Mouse (Mus musculus): Measurements from ENCODE around the gene Tmem242. TPM values are rescaled to one million over a fixed set of nuclear protein-coding genes. Genes with fewer than 3 reads are reported as not detected.

The Tmem242 gene
- polyA plus RNA-seq, 1 experiment from 2014 or later = 175 TPM

DNA sequence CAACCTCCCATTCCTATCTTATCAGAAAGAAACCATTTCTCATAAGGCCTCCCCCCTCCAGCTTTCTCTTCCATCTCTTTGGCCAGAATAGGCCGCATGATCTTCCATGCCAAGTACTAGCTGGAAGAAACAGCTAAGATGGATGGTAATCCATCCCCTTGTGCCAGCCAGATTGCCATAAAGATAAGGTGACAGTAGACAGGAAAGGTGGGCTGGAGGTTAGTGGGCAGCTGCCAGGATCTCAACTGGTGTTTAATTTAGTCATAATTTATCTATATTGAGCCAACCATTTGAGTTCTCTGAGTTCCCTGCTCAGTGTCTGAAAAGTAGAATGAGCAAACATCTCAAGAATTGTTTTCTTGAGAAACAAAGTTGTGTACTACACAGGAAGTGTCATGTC, 54.4 kb downstream of the Tmem242 start:
- Histone ChIP-seq H3K4me3 (ENCODE audit: low read depth, low read length) (no peak overlapping the region), H3K4me1 (ENCODE audit: control insufficient read depth, insufficient read depth, low read length) (no peaks in the 10 kb centered on the region), H3K9me3 (ENCODE audit: control insufficient read depth, low read length) (no peaks in the 10 kb centered on the region), H3K27ac (replicated peaks; ENCODE audit: low read depth, low read length) (no peak overlapping the region), H3K27me3 (ENCODE audit: control insufficient read depth, insufficient read depth, low read length) (no peaks in the 10 kb centered on the region), H3K9ac (ENCODE audit: low read length) (no peak overlapping the region), H3K4me2 (ENCODE audit: low read depth, severe bottlenecking) (no peak overlapping the region), H3K36me3 (ENCODE audit: control insufficient read depth, insufficient read depth, low read length) (no peaks in the 10 kb centered on the region)
- 80% methylated on average over 1 of the region's 1 CpGs for WGBS
- DNase-seq (ENCODE audit: low spot score) = no peak
- no peak for ATAC-seq (ENCODE audit: insufficient number of reproducible peaks, low FRiP score, low TSS enrichment, low read depth)

DNA sequence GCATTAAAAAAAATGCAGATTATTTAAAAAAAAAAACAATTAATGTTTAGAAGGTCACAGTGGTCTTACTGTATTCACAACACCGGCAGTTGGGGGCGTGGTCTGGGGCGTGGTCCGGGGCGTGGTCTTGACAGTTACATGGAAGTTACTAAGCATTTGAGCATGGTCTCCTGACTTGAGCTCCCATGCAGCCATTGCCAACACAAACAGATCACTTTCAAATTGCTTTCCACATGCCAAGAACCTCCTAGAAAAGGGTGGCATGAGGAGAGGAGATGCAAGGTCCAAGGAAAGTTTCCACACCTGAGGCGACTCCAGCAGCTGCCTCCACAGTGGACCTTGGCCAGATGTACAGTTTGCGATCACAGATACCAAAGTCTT, 62.1 kb downstream of the Tmem242 start:
- no peaks in the 10 kb centered on the region for H3K9me3 ChIP-seq (ENCODE audit: control insufficient read depth, low read length)
- no peak overlapping the region for H3K4me2 ChIP-seq (ENCODE audit: low read depth, severe bottlenecking)
- H3K4me1 ChIP-seq (ENCODE audit: control insufficient read depth, insufficient read depth, low read length) = no peaks in the 10 kb centered on the region
- DNase-seq (ENCODE audit: low spot score) (no peak), ATAC-seq (ENCODE audit: insufficient number of reproducible peaks, low FRiP score, low TSS enrichment, low read depth) (no peak)
- H3K27ac ChIP-seq (replicated peaks; ENCODE audit: low read depth, low read length) = no peak overlapping the region
- H3K27me3 ChIP-seq (ENCODE audit: control insufficient read depth, insufficient read depth, low read length) = no peaks in the 10 kb centered on the region
- no peaks in the 10 kb centered on the region for H3K36me3 ChIP-seq (ENCODE audit: control insufficient read depth, insufficient read depth, low read length)
- H3K9ac ChIP-seq (ENCODE audit: low read length) = no peak overlapping the region
- WGBS = 29% methylated on average over 7 of the region's 7 CpGs
- H3K4me3 ChIP-seq (ENCODE audit: low read depth, low read length) = no peak overlapping the region

DNA sequence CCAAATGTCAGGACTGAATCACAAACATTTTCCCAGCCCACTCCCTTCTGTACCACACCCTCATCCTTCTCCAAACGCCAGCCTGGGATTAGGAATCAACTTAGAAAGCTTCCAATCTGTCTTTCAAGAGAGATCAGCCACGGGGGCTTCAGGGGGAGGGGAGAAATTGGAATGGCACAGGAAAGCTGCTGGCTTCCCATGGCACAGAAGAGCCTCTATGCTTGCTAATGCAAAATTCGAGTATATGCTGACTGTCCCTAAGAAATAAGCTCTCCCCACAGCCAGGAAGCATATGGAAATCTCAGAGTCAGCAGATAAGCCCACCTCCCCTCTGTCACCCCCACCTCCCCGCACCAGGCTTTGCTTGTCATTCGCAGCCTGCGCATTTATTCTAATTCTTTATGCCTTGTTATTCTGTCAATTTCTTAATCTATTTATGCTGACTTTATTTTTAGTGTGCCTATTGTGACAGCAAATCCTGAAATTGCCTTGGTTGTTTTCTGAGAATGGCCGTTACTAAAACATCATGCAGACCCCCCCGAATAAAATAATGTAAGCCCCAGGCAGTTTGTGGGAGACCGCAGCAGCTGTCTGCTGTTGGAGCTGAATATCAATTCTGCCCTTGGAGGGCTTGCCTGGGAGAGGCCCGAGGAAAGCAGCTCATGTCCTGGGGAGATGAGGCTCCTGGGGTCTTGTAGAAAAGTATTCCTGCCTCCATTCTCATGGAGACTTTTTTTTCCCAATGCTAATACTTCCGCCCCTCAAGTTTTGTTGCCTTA, 62.7 kb downstream of the Tmem242 start:
- Histone ChIP-seq H3K36me3 (ENCODE audit: control insufficient read depth, insufficient read depth, low read length) (no peaks in the 10 kb centered on the region), H3K4me3 (ENCODE audit: low read depth, low read length) (no peak overlapping the region), H3K9me3 (ENCODE audit: control insufficient read depth, low read length) (no peaks in the 10 kb centered on the region), H3K4me2 (ENCODE audit: low read depth, severe bottlenecking) (no peak overlapping the region), H3K4me1 (ENCODE audit: control insufficient read depth, insufficient read depth, low read length) (no peaks in the 10 kb centered on the region), H3K27me3 (ENCODE audit: control insufficient read depth, insufficient read depth, low read length) (no peaks in the 10 kb centered on the region), H3K27ac (replicated peaks; ENCODE audit: low read depth, low read length) (no peak overlapping the region), H3K9ac (ENCODE audit: low read length) (no peak overlapping the region)
- DNase-seq (ENCODE audit: low spot score) (no peak), ATAC-seq (ENCODE audit: insufficient number of reproducible peaks, low FRiP score, low TSS enrichment, low read depth) (no peak)
- WGBS = 39% methylated on average over 11 of the region's 11 CpGs

DNA sequence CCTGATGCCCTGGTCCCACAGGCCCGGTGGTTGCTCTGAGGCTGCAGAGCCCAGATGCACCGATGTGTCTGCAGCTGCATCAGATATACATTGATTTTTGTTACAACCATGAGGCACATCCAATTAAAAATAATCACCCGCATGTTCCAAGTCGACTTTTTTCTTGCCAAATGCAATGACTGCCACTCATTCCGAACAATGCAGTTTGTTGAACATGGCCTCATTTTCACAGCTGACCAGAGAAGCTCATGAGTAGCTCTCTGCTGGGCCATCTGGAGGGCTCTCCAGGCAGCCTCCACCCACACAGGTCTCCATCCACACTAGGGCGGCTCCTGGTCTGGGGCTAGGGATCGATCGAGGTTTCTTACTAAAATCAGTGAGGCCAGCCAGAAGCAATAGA, 67.1 kb downstream of the Tmem242 start:
- no peak overlapping the region for H3K9ac ChIP-seq (ENCODE audit: low read length)
- WGBS = 88% methylated on average over 8 of the region's 8 CpGs

DNA sequence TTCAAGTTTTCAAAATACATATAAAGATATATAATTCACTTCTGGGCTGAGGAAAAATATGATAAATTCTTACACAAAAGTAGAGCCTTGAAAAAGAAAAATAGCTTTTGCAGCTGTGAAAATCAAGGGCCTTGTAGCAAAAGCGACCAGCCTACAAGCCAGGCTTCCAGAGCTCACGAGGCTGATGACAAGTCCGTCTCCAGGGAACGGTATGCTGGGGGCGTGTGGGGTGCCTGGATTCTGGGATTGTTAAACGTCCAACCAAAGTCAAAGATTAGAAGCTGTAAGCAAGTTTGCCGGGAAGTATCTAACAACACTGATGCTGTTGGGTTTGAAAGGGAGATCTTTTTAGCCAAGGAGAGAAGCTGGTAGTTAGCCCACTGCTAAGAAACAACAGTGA, 68.5 kb downstream of the Tmem242 start:
- DNase-seq (ENCODE audit: low spot score) = no peak
- H3K4me1 ChIP-seq (ENCODE audit: control insufficient read depth, insufficient read depth, low read length) = no peaks in the 10 kb centered on the region
- H3K9ac ChIP-seq (ENCODE audit: low read length) = no peak overlapping the region
- H3K4me2 ChIP-seq (ENCODE audit: low read depth, severe bottlenecking) = no peak overlapping the region
- ATAC-seq (ENCODE audit: insufficient number of reproducible peaks, low FRiP score, low TSS enrichment, low read depth) = no peak
- H3K36me3 ChIP-seq (ENCODE audit: control insufficient read depth, insufficient read depth, low read length) = no peaks in the 10 kb centered on the region
- no peaks in the 10 kb centered on the region for H3K27me3 ChIP-seq (ENCODE audit: control insufficient read depth, insufficient read depth, low read length)
- H3K27ac ChIP-seq (replicated peaks; ENCODE audit: low read depth, low read length) = no peak overlapping the region
- H3K4me3 ChIP-seq (ENCODE audit: low read depth, low read length) = no peak overlapping the region
- no peaks in the 10 kb centered on the region for H3K9me3 ChIP-seq (ENCODE audit: control insufficient read depth, low read length)
- WGBS = 78% methylated on average over 7 of the region's 7 CpGs

More for the DNA sequence above, 67.1 kb downstream of the Tmem242 start:
- DNase-seq (ENCODE audit: low spot score) (no peak), ATAC-seq (ENCODE audit: insufficient number of reproducible peaks, low FRiP score, low TSS enrichment, low read depth) (no peak)
- H3K4me2 ChIP-seq (ENCODE audit: low read depth, severe bottlenecking) = no peak overlapping the region
- no peaks in the 10 kb centered on the region for H3K27me3 ChIP-seq (ENCODE audit: control insufficient read depth, insufficient read depth, low read length)
- H3K4me1 ChIP-seq (ENCODE audit: control insufficient read depth, insufficient read depth, low read length) = no peaks in the 10 kb centered on the region
- H3K36me3 ChIP-seq (ENCODE audit: control insufficient read depth, insufficient read depth, low read length) = no peaks in the 10 kb centered on the region
- H3K27ac ChIP-seq (replicated peaks; ENCODE audit: low read depth, low read length) = no peak overlapping the region
- H3K9me3 ChIP-seq (ENCODE audit: control insufficient read depth, low read length) = no peaks in the 10 kb centered on the region
- no peak overlapping the region for H3K4me3 ChIP-seq (ENCODE audit: low read depth, low read length)

DNA sequence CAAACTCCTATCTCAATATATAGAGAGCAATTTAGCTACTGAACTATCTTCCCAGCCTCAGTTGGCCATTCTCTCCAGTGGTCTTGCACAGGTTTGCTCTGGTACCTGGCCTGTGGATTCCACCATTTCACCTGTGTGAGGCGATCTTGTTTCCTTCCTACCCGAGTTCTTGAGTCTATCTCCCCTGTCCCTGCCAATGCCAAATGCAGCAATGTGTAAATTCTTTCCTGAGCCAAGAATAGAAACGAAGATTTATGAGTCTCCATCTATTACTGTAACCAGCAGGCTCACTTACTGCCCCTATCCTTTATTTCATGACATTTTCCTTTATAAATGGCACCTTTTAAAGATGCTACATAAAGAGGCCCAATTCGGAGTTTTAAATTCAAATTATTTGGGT, 69.0 kb downstream of the Tmem242 start:
- WGBS = 77% methylated on average over 4 of the region's 4 CpGs

DNA sequence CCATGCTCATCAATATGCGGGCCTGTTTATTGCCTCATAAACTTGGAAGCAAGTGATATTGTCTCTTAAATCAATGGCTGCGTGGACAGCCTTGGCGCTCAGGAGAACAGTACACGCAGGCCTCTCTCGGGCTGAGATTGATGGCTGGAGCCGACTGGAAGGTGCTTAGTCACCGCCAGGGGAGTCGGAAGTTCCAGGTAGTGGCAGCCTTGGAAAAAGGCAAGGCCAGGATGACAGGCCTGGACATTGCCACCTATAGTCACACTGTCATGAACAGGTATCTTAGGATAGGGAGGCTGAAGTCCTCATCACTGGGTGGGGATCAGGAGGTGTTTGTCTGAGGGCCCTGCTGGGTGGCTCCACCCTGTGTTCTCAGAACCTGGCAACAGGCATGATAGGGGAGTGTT, 74.1 kb downstream of the Tmem242 start:
- H3K4me1 ChIP-seq (ENCODE audit: control insufficient read depth, insufficient read depth, low read length) = peaks cover 3% of the 10 kb centered on the region; the same call in 1 of the 2 replicates
- no peaks in the 10 kb centered on the region for H3K9me3 ChIP-seq (ENCODE audit: control insufficient read depth, low read length)
- H3K4me2 ChIP-seq (ENCODE audit: low read depth, severe bottlenecking) = no peak overlapping the region
- H3K36me3 ChIP-seq (ENCODE audit: control insufficient read depth, insufficient read depth, low read length) = no peaks in the 10 kb centered on the region
- no peak for DNase-seq (ENCODE audit: low spot score)
- no peak overlapping the region for H3K4me3 ChIP-seq (ENCODE audit: low read depth, low read length)
- 21% methylated on average over 8 of the region's 8 CpGs for WGBS
- no peak for ATAC-seq (ENCODE audit: insufficient number of reproducible peaks, low FRiP score, low TSS enrichment, low read depth)
- H3K9ac ChIP-seq (ENCODE audit: low read length) = no peak overlapping the region
- no peak overlapping the region for H3K27ac ChIP-seq (replicated peaks; ENCODE audit: low read depth, low read length)
- no peaks in the 10 kb centered on the region for H3K27me3 ChIP-seq (ENCODE audit: control insufficient read depth, insufficient read depth, low read length)

More for the DNA sequence above, 69.0 kb downstream of the Tmem242 start:
- no peaks in the 10 kb centered on the region for H3K36me3 ChIP-seq (ENCODE audit: control insufficient read depth, insufficient read depth, low read length)
- no peak overlapping the region for H3K9ac ChIP-seq (ENCODE audit: low read length)
- no peaks in the 10 kb centered on the region for H3K4me1 ChIP-seq (ENCODE audit: control insufficient read depth, insufficient read depth, low read length)
- H3K27ac ChIP-seq (replicated peaks; ENCODE audit: low read depth, low read length) = no peak overlapping the region
- H3K4me2 ChIP-seq (ENCODE audit: low read depth, severe bottlenecking) = no peak overlapping the region
- ATAC-seq (ENCODE audit: insufficient number of reproducible peaks, low FRiP score, low TSS enrichment, low read depth) (no peak), DNase-seq (ENCODE audit: low spot score) (no peak)
- H3K4me3 ChIP-seq (ENCODE audit: low read depth, low read length) = no peak overlapping the region
- H3K27me3 ChIP-seq (ENCODE audit: control insufficient read depth, insufficient read depth, low read length) = no peaks in the 10 kb centered on the region
- no peaks in the 10 kb centered on the region for H3K9me3 ChIP-seq (ENCODE audit: control insufficient read depth, low read length)

Data from limb, embryonic 11.5 days (tissue).